Mouse (Mus musculus) lung, adult 2 months (tissue): Measurements from ENCODE around the gene Rnd1. TPM values are rescaled to one million over a fixed set of nuclear protein-coding genes. Genes with fewer than 3 reads are reported as not detected.

Experiments
- DNase-seq: peaks from one replicate; pipeline ENCODE4 v3.0.0; 2022
- H3K4me1 ChIP-seq: fragments of 200-500 bp; 2 replicates; pipeline ENCODE4 v1.6.1; 2011; ENCODE audit warnings: low read length; ENCODE audit not compliant: control insufficient read depth, insufficient read depth
- H3K4me3 ChIP-seq: fragments of 200-500 bp; replicated peaks from 2 replicates; pipeline ENCODE3; 2011; ENCODE audit warnings: low read depth, mild to moderate bottlenecking, control low read depth, low read length; ENCODE audit errors: extremely low read depth
- CTCF ChIP-seq: fragments of 200-500 bp; IDR thresholded peaks from 2 replicates; pipeline ENCODE4 v1.5.1; 2011; ENCODE audit warnings: mild to moderate bottlenecking, low read length, control low read depth; ENCODE audit not compliant: insufficient read depth
- POLR2A ChIP-seq: fragments of 200-500 bp; IDR thresholded peaks from 2 replicates; pipeline ENCODE4 v1.6.1; 2011; ENCODE audit warnings: low read depth, mild to moderate bottlenecking, control low read depth, low read length, borderline replicate concordance; ENCODE audit errors: extremely low read depth
- WGBS: fragments of 180-500 bp; shearing (Covaris S2); methylation state at CpG from one replicate; pipeline ENCODE4 v1.1.7; 2018; 5-methylcytosine and 5-hydroxymethylcytosine counted together
- polyA plus RNA-seq: library from polyadenylated mRNA; depleted of rRNA; stranded (reverse); fragments of >200 nt; gene quantifications from 2 replicates; pipeline ENCODE4 v1.2.3, GENCODE M21; 2012; rRNA removed

Rnd1 gene
- polyA plus RNA-seq, result 19.6 and 23.6 TPM in 2 replicates

- DNase-seq, result peak; percentile 80
- no peaks in the 10 kb centered on the region for H3K4me1 ChIP-seq
- 1% methylated on average over 37 of the region's 37 CpGs for WGBS
- no peak for TF ChIP-seq CTCF
- TF ChIP-seq POLR2A, result peak; percentile 99
- peak within 1 kb of the TSS; percentile 66 for H3K4me3 ChIP-seq
These were observed at the start of gene Rnd1 for GRCm38 (mm10) chr15:98676940-98677728. Rnd1 (minus strand) TSS chr15:98677461.

- WGBS, result 63% methylated on average over 7 of the region's 7 CpGs
These were observed 49.5 kb upstream of the Rnd1 start for GRCm38 (mm10) chr15:98726746-98727145.

DNA sequence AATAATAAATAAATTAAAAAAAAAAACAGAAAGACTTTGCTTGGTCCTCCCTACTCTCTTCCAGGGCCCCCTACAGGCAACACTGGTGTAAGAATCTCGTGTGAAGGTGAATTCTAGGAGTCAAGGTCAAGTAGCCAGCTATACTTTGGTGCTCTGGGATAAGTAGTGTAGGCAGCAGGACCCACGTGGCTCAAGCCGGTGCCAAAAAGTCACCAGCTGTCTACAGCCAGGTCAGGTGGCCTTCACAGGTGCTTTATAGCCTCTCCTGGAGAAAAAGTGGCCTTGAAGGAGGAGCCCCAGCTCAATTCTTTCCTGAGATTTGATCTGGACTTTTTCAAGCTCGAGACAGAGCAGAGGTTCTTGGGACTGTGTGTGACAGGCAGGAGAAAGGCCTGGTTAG lies 48.8 kb upstream of the Rnd1 start:
- no peak for TF ChIP-seq CTCF
- no peak for TF ChIP-seq POLR2A
- 85% methylated on average over 4 of the region's 4 CpGs for WGBS
- peaks cover 3% of the 10 kb centered on the region; the same call in 1 of the 2 replicates for H3K4me1 ChIP-seq
- DNase-seq, result no peak
- no peak overlapping the region for H3K4me3 ChIP-seq

More at GRCm38 (mm10) chr15:98726746-98727145, 49.5 kb upstream of the Rnd1 start:
- DNase-seq, result no peak
- H3K4me1 ChIP-seq, result peaks cover 3% of the 10 kb centered on the region; the same call in 1 of the 2 replicates
- TF ChIP-seq POLR2A (no peak), CTCF (no peak)
- H3K4me3 ChIP-seq, result no peak overlapping the region

- no peak overlapping the region for H3K4me3 ChIP-seq
- peaks cover 3% of the 10 kb centered on the region; the same call in 1 of the 2 replicates for H3K4me1 ChIP-seq
- 44% methylated on average over 19 of the region's 19 CpGs for WGBS
- no peak for DNase-seq
- no peak for TF ChIP-seq POLR2A
- TF ChIP-seq CTCF, result no peak
These were observed 47.2 kb upstream of the Rnd1 start for GRCm38 (mm10) chr15:98724441-98724840.

DNA sequence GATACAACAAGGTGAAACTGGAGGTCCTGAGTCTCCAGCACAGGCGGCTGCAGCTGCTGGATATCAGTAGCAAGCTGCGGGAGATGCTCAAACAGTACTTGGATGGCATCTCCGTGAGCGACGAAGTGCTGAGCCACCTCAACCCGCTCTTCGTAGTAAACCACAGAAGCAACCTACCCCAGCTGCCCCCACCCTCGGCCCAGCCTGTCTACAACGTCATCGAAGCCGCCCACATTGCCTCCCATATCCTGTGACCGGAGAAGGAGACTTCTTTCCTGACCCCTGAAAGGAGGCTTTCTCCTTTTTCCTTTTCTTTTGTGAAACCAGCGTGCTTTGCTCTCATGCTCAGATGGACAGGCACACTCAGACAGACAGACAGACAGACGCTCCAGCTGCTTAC lies 45.6 kb upstream of the Rnd1 start:
- 35% methylated on average over 14 of the region's 14 CpGs for WGBS
- no peak for TF ChIP-seq CTCF
- no peak for TF ChIP-seq POLR2A
- H3K4me1 ChIP-seq, result no peaks in the 10 kb centered on the region; the same call in 1 of the 2 replicates
- no peak overlapping the region for H3K4me3 ChIP-seq
- no peak for DNase-seq

DNA sequence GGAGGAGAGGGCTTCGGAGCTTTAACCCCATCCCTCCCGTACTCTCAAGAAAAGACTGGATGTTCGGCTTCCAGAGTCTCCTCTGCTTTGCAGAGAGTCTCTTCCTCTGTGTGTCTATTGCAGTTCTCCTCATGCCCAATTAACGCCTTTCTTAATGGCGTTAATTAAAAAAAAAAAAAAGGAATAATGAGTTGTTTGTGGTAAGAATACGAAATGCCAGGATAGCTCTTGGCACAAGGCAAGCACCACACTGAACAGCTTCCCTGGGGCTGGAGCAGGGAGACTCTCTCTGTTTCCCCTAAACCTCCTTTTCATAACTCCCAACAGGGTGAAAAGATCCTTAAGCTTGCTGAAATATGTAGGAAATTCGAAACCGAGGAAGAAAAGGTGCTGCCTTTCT lies 44.9 kb upstream of the Rnd1 start:
- Histone ChIP-seq H3K4me1 (no peaks in the 10 kb centered on the region; the same call in 1 of the 2 replicates), H3K4me3 (no peak overlapping the region)
- DNase-seq, result no peak
- TF ChIP-seq CTCF (no peak), POLR2A (no peak)
- 79% methylated on average over 8 of the region's 8 CpGs for WGBS

DNA sequence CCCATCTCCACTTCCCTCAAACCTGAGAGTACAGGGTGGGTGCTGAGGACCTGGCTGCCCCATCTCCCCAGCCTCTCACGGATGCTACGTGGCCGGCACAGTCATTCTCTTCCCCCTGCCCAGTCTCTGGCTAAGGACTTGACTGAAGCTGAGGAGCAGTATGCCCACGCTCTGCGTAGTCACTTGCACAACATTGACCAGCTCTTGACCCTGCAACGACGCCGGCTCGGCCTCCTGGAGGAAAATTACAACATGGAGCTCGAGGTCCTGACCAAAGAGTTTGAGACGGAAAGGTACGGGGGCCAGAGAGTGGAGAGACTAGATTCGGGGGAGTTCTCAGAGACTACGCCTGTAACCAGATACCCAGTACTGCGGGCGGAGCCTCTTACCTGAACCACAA lies 40.0 kb upstream of the Rnd1 start:
- TF ChIP-seq POLR2A (no peak), CTCF (no peak)
- no peak overlapping the region for H3K4me3 ChIP-seq
- peak; percentile 39 for DNase-seq
- 56% methylated on average over 16 of the region's 16 CpGs for WGBS
- 0 out of 2 replicates have a peak, but pooled peaks cover 2% of the 10 kb centered on the region for H3K4me1 ChIP-seq

DNA sequence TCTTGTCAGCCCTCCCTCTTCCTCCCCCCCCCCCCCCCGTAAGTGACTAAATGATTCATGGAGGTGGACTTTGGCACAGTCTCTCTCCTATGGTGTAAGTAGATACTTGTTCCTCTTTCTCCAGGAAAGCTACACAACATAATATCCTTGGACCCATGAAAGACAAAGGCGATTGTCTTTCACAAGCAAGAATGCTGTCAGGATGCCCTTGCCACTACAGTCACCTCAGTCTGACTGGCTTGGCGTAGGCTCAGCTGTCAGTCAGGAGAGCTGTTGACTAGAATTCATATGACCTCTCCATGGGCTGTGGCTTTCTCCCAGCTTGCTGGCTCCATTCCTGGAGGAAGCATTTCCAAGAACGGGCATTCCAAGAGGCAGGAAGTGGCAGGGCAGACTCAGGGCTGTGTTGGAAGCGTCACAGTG lies 37.0 kb upstream of the Rnd1 start:
- Histone ChIP-seq H3K4me1 (0 out of 2 replicates have a peak, but pooled peaks cover 2% of the 10 kb centered on the region), H3K4me3 (no peak overlapping the region)
- TF ChIP-seq POLR2A (no peak), CTCF (peak; percentile 11; the same call in 1 of the 2 replicates)
- 20% methylated on average over 5 of the region's 5 CpGs for WGBS
- peak; percentile 50 for DNase-seq

DNA sequence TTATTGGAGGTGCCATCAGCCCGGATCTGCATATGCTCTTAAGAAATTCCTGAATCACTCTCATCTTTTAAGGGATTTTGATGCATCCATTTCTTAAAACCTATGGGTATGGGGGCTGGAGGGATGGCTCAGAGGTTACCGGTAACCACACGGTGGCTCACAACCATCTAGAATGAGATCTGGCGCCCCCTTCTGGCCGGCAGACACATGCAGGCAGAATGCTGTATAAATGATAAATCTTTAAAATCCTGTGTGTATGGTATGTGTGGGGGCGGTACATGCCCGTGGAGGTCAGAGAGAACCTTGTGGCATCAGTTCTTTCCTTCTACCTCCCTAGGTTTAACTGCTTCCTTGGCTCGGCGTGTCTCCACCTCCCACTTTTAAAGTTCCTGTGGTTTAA lies 33.2 kb upstream of the Rnd1 start:
- Histone ChIP-seq H3K4me1 (0 out of 2 replicates have a peak, but pooled peaks cover 2% of the 10 kb centered on the region), H3K4me3 (no peak overlapping the region)
- 13% methylated on average over 9 of the region's 9 CpGs for WGBS
- no peak for TF ChIP-seq POLR2A
- TF ChIP-seq CTCF, result peak; percentile 71
- DNase-seq, result peak; percentile 71

GRCm38 (mm10) chr15:98707766-98708372 lies 30.6 kb upstream of the Rnd1 start, which contains the start of gene Ccdc65:
Ccdc65 (plus strand) TSS chr15:98708207.
- TF ChIP-seq POLR2A, result peak; percentile 52; the same call in 1 of the 2 replicates
- TF ChIP-seq CTCF, result peak; percentile 74
- 17% methylated on average over 16 of the region's 16 CpGs for WGBS
- DNase-seq, result peak; percentile 71
- no peaks in the 10 kb centered on the region for H3K4me1 ChIP-seq
- H3K4me3 ChIP-seq, result peak within 1 kb of the TSS; percentile 8
